Mouse (Mus musculus) kidney, postnatal 4 days (tissue): Measurements from ENCODE around the gene Chchd10.

Experiments used
- DNase-seq, 2 experiments: peaks; one replicate each; pipeline ENCODE4 v3.0.0; 2021; ENCODE audit warnings: mixed read lengths in 2 of 2

The Chchd10 gene

GRCm38 (mm10) chr10:75926396-75926795 is 6.5 kb upstream of the Chchd10 start:
- DNase-seq, result no peak

GRCm38 (mm10) chr10:75930304-75930703 is 2.6 kb upstream of the Chchd10 start:
- peak; percentile 67 to 72 for DNase-seq

DNA sequence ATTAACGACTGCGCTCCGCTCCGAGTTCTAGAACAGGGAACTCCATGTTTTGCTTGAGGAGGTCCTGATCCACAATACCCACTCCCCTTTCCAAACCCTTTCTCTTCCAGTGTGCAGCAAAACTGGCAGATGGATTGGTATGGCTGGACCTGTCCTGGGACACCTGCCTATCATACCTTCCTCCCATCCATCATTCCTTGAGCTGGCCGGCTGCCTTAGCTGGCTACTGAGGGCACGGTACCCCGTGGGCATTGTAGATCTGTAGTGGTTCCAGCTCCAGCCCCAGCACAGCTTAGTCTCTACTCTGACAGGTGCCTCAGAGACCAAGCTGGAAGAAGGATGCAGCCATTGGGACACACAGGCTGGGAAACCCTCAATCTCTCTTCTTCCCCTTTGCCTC is 1.6 kb upstream of the Chchd10 start:
- DNase-seq, result no peak

GRCm38 (mm10) chr10:75932081-75932678 is 750 bp upstream of the Chchd10 start:
- DNase-seq, result peak; percentile 81 to 87

- DNase-seq, result no peak
Observed at GRCm38 (mm10) chr10:75934991-75935390, 2.1 kb downstream of the Chchd10 start.

DNA sequence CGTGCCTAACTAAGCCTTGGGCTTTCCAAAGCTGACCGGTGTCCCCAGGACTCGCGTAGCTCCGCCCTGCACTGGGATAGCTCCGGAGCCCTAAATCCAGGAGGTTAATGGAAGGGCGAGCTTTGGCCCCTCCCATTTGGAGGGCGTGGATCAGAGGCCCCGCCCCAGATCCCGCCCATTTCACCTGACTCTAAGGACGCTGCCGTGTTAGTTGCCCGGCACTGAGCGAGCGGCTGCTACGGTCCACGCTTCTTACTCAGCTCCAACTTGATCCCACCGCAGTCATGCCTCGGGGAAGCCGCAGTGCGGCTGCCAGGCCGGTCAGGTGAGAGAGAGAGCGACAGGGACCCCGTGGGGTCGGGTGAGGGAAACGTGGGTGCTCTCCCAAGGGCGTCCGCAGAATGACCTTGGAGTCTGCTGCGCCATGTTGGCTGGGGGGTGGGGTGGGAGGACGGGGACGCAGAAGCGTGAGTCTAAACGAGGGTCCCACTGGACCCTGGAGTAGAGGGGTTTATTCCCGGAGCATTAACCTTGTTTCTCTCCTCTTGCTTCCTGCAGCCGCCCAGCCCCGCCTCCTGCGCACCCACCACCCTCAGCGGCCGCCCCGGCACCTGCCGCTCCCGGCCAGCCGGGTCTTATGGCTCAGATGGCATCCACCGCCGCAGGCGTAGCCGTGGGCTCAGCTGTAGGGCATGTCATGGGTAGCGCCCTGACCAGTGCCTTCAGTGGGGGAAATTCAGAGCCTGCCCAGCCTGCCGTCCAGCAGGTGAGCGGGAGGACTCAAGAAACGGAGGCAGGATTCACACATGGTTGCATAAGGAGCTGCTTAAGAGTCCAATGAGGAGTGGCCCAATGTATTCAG is 3.0 kb downstream of the Chchd10 start, which contains the start of gene Mmp11:
Mmp11 (minus strand) TSS at position 817 of the 862 bp plus-strand sequence.
- peak; percentile 84 to 91 for DNase-seq

DNA sequence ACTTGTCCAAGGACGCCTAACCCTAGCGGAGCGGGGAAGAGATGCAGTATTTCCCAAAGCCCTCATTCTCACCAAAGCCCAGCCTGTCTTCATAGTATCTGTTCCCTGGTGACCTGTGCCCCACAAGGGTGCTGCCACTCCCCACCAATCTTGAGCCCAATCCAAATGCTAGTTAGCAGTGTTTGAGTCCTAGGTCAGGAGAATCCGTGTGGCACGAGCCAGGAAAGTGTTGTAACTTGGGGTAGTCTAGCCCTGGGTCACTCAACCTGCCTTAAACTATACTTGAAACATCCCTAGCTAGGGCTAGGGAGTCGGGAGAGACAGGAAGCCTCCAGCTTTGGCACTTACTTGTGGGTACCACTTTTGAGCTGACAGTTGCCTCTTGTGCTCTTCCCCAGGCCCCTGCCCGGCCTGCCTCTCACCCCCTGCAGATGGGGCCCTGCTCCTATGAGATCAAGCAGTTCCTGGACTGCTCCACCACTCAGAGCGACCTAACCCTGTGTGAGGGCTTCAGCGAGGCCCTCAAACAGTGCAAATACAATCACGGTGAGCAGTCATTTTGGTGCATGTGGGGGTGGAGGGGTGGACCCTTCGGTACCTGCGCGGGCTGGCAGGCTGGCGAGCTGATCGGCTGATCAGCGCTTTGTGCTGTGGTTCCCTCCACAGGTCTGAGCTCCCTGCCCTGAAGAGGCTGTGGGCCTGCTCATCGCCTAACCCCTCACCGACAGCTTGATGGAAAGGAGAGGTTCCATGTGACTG is 4.2 kb downstream of the Chchd10 start:
- no peak for DNase-seq

GRCm38 (mm10) chr10:75937851-75938643 is 5.1 kb downstream of the Chchd10 start:
- no peak for DNase-seq

DNA sequence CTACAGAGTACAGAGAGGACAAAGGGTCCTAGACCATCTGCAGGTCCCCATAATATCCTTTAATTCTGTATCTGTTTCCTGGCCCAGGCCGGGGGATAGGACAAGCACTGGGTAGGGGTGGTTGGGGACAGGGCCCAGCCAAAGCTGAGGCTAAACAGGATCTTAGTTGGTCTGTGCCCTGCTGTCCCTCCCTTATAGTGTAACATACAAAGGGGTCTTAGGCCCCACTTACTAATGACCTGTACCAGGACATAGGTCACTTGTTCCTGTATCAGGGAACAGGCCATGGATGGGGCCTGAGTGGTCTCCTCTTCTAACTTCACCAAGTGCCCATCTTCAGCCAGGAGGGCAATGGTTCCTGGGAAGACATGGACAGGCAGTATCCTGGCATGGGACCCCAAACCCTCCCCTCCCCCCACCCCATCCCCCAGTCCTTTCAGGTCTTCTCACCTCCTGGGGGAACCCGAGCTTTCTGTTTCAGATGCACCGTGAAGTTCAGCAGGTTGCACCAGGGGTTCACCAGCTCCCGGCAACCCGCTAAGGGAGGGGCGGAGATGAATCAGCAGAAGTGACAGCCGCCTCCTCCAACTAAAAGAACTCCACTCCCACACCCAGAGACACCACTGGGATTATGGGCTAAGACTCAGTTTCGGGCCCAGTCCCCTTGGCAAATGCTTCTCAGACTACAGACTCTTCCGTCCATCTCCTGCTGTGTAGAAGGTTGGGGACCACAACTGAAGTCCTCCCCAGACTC is 6.7 kb downstream of the Chchd10 start:
- no peak for DNase-seq

DNA sequence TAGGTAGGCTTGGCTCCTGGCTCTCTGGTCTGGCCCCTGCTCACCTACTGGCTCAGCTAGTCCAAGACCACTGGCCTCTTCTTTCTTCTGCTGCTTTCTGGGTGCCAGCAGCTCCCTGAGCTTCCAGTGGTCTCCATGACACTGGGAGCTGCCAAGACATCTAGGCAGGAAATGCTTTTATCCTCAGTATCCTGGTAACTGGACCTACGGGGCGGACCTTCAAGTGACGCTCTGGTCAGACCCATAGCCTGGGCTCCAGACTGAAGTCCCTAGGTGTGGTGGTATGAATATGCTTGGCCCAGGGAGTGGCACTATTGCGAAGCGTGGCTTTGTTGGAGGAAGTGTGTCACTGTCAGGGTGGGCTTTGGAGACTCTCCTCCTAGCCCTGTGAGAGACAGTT is 7.6 kb downstream of the Chchd10 start, which contains the start of gene Gm867:
Gm867 (minus strand) TSS at position 153 of the 400 bp plus-strand sequence.
- DNase-seq, result no peak

DNA sequence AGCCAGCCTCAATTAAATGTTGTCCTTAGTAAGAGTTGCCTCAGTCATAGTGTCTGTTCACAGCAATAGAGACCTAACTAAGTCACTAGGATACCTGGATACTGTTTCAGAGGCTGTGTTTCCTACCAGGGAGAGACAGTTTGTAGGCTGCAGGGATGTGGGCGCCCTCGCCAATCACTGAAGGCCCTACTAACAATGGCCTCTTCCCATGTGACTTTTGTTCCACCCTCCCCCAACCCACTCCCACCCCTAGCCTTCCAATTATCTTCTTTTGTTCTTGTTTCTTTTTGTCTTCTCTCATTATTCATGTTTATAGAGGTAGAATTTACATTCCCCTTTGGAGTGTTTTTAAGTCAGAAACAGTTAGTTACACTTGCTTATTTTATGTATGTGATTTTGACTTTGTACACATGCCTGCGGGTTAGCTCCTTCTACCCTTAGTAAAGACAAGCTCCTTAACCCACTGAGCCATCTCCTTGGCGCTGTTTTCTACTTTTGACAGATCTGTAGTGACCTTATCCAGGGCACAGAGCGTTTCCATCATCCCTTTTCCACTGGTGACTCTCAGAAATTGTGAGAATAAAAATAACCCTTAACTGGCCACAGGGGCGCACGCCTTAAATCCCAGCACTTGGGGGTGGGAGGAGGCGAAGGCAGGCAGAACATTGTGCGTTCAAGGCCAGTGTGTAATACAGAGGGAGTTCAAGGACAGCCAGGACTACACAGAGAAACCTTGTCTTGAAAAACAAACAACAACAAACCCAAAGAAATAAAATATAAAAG is 8.3 kb downstream of the Chchd10 start:
- DNase-seq, result no peak

GRCm38 (mm10) chr10:75942736-75943477 is 10.0 kb downstream of the Chchd10 start, which contains the start of gene Vpreb3:
Gene Vpreb3 (plus strand): TSS chr10:75943057.
- DNase-seq, result no peak

- peak; percentile 35 to 54 for DNase-seq
Observed at GRCm38 (mm10) chr10:75944066-75944772, 11.3 kb downstream of the Chchd10 start.

DNA sequence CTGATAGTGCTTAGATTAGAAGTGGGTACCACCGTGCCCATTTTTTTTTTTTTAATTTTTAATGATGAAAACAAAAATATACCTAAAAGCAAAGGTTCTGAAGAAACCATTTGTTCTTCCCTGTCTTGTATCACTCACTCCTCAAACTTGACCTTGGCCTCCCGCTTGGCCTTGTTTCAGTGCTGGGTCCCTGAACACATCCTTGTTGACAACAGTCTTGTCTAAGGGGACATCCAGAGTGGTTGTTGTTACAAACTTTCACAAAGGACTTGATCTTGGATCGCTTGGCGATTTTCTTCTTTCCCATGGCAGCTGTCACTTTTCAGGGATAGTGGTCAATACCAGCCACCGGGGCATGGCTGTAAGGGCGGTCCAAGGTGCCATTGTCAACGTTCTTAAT is 12.3 kb downstream of the Chchd10 start:
- DNase-seq, result no peak

DNA sequence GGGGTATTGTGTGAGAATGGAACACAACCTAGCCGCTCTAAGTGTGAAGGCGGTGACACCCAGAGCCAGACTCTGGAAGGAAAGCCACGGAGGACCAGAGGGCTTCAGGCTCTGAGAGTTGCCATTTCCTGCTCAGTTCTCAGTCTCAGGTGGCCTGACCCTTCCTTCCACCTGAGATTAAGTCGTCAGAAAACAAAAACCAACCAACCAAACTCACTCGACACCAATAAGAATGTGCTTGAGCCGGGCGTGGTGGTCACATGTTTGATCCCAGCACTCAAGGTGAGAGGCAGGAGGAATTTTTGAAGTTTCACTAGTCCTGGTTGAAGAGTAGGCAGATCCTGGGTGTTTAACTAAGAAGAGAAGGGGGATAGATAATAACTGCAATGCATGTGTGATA is 13.0 kb downstream of the Chchd10 start:
- no peak for DNase-seq

GRCm38 (mm10) chr10:75948079-75948478 is 15.1 kb downstream of the Chchd10 start:
- no peak for DNase-seq

DNA sequence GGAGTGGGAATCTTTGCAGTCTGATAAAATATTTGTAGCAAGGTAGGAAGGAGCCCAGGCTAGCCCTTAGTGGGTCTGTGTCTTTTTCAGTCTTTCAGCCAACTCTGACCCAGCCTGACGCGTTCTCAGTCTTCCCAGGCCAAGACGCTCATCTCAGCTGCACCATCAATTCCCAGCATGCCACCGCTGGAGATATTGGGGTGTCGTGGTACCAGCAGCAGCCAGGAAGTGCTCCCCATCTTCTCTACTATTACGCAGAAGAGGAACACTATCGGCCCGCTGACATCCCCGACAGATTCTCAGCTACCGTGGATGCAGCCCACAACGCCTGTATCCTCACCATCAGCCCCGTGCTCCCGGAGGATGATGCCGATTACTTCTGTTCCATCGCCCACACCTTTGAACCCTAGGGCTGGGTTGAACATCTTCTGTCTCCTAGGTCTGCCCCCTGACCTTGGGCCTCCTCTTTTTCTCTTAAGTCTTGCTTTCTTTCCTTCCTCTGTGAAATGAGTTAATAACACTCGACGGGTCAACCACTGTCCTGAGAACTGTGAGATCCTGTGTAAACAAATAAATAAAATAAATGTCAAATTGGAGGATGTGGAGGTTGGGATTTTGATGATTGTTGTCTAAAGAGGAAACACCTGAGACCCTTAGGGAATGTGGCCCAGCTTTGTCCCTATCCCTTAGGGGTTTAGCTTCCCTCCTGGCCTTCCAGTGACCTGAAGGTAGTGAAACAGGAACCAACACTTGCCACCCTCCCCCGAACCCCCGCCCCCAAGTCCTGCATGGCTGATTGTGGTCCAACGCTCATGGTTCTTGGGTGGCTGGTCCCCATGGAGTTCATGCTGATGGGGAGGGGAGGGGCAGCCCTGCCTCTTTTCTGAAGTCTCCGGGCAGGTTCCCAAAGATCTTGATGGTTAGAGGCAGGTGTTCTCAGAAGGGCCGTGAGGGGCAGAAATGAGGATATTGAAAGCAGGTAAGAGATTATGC is 16.4 kb downstream of the Chchd10 start:
- DNase-seq, result peak in 1 of 2 experiments; percentile 36

DNA sequence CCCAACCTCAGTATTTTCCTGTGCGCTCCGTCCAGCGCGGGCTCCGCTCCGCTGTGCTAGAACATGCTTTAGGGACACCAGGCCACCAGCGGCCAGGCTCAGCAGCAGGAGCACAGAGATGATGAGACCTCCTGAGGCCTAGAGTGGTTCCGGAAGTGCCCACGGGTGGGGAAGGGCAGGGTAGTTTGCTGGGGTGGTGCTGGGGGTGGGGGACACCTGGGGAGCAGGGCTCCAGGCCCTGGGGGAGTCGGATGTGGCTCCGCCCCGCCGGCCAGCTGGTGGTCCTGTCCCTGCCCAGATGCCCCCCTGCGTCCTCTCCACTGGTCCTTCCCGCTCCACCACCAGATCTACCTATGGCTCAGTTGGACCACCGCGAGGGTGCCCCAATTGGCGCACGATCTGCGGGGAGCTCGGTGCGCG is 17.9 kb downstream of the Chchd10 start:
- DNase-seq, result peak; percentile 61 to 77
